Mouse (Mus musculus) kidney, postnatal 36 days (tissue): ENCODE results near the gene Bace1.
A peak's percentile ranks its signal among the peaks of the same experiment; 100 is the strongest.

Source experiments
- DNase-seq, 2 experiments: peaks; one replicate each; pipeline ENCODE4 v3.0.0; 2021 to 2022; ENCODE audit warnings: mixed read lengths in 2 of 2

The Bace1 gene

GRCm38 (mm10) chr9:45906355-45907077 is 68.1 kb downstream of the Bace1 start, which contains the start of the genes Pcsk7 and Rnf214:
TSS of gene Pcsk7 (plus strand) at chr9:45906497.
TSS of gene Rnf214 (minus strand) at chr9:45906911.
- peak; percentile 95 to 96 for DNase-seq

- DNase-seq = no peak
Measured at GRCm38 (mm10) chr9:45907078-45907428, 68.7 kb downstream of the Bace1 start.

GRCm38 (mm10) chr9:45910995-45911394 is 72.6 kb downstream of the Bace1 start:
- no peak for DNase-seq

- peak; percentile 54 to 84 for DNase-seq
Measured at GRCm38 (mm10) chr9:45911673-45912072, 73.3 kb downstream of the Bace1 start.
